Mouse (Mus musculus) G1E (cell line): ENCODE results near the gene Nipa1.

ENCODE experiments used
- CTCF ChIP-seq: IDR thresholded peaks from 2 replicates; pipeline ENCODE4 v1.5.1; 2012; ENCODE audit warnings: low read depth, low read length, inconsistent platforms, mixed read lengths
- GATA1 ChIP-seq: IDR thresholded peaks from 2 replicates; pipeline ENCODE4 v1.6.1; 2012; ENCODE audit warnings: borderline replicate concordance, low read length, inconsistent platforms, mixed read lengths
- TAL1 ChIP-seq: conservative IDR thresholded peaks from 2 replicates; pipeline ENCODE4 v1.6.1; 2012; ENCODE audit warnings: low read depth, low read length, inconsistent platforms, mixed read lengths

- TF ChIP-seq CTCF, result peak; percentile 36
- TF ChIP-seq GATA1, result no peak
- no peak for TF ChIP-seq TAL1
Measured at GRCm38 (mm10) chr7:55986526-55987214, 33.1 kb downstream of the Nipa1 start.
